Mouse (Mus musculus) embryonic facial prominence, embryonic 13.5 days (tissue): Measurements from ENCODE around the gene Macrod1. TPM values are rescaled to one million over a fixed set of nuclear protein-coding genes. Genes with fewer than 3 reads are reported as not detected.

Experiments
- ATAC-seq: fragments of 200-750 bp; cut with Nextera tagmentation; 2 replicates; pipeline ENCODE4 v1.8.0; 2017; ENCODE audit warnings: low read depth; ENCODE audit not compliant: insufficient number of reproducible peaks, insufficient read depth, low FRiP score, low TSS enrichment
- H3K27ac ChIP-seq: fragments of 300-500 bp; sonication (generic); 2 replicates; pipeline ENCODE4 v1.5.1; 2015; ENCODE audit warnings: moderate library complexity, mild to moderate bottlenecking, inconsistent platforms
- H3K27me3 ChIP-seq: fragments of 300-500 bp; sonication (generic); 2 replicates; pipeline ENCODE4 v1.6.1; 2015; ENCODE audit warnings: mild to moderate bottlenecking, inconsistent platforms
- H3K36me3 ChIP-seq: fragments of 300-500 bp; sonication (generic); 2 replicates; pipeline ENCODE4 v1.6.1; 2015; ENCODE audit warnings: mild to moderate bottlenecking, inconsistent platforms
- H3K4me1 ChIP-seq: fragments of 300-500 bp; sonication (generic); 2 replicates; pipeline ENCODE4 v1.6.1; 2015; ENCODE audit warnings: inconsistent platforms
- H3K4me2 ChIP-seq: fragments of 300-500 bp; sonication (generic); 2 replicates; pipeline ENCODE4 v1.6.1; 2015; ENCODE audit warnings: moderate library complexity, mild to moderate bottlenecking, inconsistent platforms
- H3K4me3 ChIP-seq: fragments of 300-500 bp; sonication (generic); 2 replicates; pipeline ENCODE4 v1.5.1; 2015; ENCODE audit warnings: mild to moderate bottlenecking, inconsistent platforms
- H3K9ac ChIP-seq: fragments of 300-500 bp; sonication (generic); 2 replicates; pipeline ENCODE4 v1.6.1; 2015; ENCODE audit warnings: mild to moderate bottlenecking, inconsistent platforms
- H3K9me3 ChIP-seq: fragments of 300-500 bp; sonication (generic); 2 replicates; pipeline ENCODE4 v1.6.1; 2016; ENCODE audit warnings: inconsistent platforms
- WGBS: fragments of 180-500 bp; shearing (Covaris S2); methylation state at CpG from one replicate; pipeline ENCODE4 v1.1.7; 2015; ENCODE audit warnings: mixed read lengths; 5-methylcytosine and 5-hydroxymethylcytosine counted together
- polyA plus RNA-seq: library from polyadenylated mRNA; unstranded; fragments of >200 nt; fragmentation: Nextera tagmentation; extraction: Ambion mirVana; gene quantifications from 2 replicates; pipeline ENCODE4 v1.2.1, GENCODE M21; 2015

Gene Macrod1
- polyA plus RNA-seq, 1 experiment from 2014 or later = 9.0 TPM

DNA sequence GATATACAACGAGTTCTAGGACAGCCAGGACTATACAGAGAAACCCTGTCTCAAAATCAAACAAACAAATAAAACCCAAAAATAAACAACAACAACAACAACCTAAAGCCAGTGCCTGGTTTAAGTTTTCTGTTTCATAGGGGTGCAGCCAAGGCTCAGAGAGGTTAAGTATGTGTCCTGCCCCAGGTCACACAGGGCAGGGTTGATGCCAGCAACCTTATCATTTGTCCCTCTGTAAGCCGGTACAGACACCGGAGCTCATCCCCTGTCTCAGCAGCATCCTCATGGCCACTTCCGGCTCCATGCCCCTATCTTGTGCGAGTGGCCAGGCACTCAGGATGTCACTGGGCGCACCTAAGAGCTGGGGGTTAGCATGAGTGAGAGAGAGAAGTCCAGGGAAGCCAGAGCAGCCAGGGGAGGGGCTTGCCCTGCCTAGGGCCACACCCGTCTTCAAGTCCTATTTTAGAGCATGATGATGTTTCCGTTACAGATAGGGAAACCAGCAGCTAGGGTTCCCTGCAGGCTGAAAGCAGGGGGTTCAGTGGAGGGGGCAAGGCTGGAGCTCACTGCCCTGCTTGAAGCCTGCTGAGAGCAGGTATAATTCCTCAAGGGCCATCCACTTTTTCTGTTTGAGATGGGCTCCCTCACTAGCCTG is 61.2 kb downstream of the Macrod1 start:
- Histone ChIP-seq H3K4me1 (peaks cover 57% of the 10 kb centered on the region), H3K27ac (no peak overlapping the region), H3K36me3 (no peaks in the 10 kb centered on the region), H3K4me3 (no peak overlapping the region), H3K9ac (0 out of 2 replicates have a peak overlapping the region, but pooled peaks have one; percentile 16), H3K27me3 (peaks cover 23% of the 10 kb centered on the region), H3K4me2 (no peak overlapping the region), H3K9me3 (no peaks in the 10 kb centered on the region)
- ATAC-seq = no peak
- WGBS = 69% methylated on average over 8 of the region's 8 CpGs

DNA sequence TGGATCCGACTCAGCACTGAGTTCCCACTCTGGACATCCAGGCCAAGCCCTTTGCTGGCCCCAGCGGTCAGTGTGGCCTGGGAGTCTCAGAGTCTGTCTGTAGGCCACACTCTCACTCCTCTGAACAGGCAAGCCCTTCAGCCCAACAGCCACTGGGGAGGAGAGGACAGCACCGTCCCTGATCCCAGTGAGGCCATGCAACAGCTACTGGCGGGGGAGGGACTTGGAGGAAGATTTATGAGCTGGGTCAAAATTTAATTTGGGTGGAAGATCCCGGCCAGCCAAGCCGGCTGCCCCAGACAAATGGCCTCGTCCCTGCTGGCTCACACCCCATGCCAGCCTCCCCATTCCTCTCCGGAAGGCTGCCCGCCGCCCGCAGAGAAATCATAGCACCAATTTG is 64.6 kb downstream of the Macrod1 start:
- whole genome bisulfite sequencing = 64% methylated on average over 11 of the region's 11 CpGs
- H3K4me3 ChIP-seq = no peak overlapping the region
- peaks cover 37% of the 10 kb centered on the region for H3K27me3 ChIP-seq
- H3K27ac ChIP-seq = no peak overlapping the region
- no peaks in the 10 kb centered on the region for H3K9me3 ChIP-seq
- no peak for ATAC-seq
- H3K36me3 ChIP-seq = no peaks in the 10 kb centered on the region
- H3K4me2 ChIP-seq = no peak overlapping the region
- no peak overlapping the region for H3K9ac ChIP-seq
- H3K4me1 ChIP-seq = peaks cover 37% of the 10 kb centered on the region

DNA sequence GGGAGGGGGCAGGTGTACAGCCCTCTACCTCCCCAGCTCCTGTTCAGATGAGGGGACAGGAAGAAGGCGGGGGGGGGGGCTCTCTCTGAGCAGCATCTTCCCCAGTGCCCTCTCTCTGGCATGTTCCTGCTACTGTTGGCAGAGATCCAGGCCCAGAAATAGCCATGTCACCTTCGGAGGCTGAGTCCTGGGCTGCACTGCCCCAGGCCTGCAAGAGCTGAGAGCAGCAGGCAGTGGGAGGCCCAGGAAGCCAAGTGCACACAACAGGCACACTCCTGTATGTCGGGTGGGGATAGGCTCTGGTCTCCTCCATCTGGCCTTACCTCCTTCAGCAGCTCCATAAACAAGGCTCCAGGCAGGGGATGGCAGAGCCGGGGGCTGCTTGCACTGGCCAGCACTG is 65.7 kb downstream of the Macrod1 start:
- Histone ChIP-seq H3K4me3 (no peak overlapping the region), H3K27ac (no peak overlapping the region), H3K9ac (0 out of 2 replicates have a peak overlapping the region, but pooled peaks have one; percentile 21), H3K4me1 (peaks cover 31% of the 10 kb centered on the region), H3K36me3 (no peaks in the 10 kb centered on the region), H3K27me3 (peaks cover 40% of the 10 kb centered on the region), H3K4me2 (no peak overlapping the region), H3K9me3 (no peaks in the 10 kb centered on the region)
- WGBS = 60% methylated on average over 4 of the region's 4 CpGs
- no peak for ATAC-seq

DNA sequence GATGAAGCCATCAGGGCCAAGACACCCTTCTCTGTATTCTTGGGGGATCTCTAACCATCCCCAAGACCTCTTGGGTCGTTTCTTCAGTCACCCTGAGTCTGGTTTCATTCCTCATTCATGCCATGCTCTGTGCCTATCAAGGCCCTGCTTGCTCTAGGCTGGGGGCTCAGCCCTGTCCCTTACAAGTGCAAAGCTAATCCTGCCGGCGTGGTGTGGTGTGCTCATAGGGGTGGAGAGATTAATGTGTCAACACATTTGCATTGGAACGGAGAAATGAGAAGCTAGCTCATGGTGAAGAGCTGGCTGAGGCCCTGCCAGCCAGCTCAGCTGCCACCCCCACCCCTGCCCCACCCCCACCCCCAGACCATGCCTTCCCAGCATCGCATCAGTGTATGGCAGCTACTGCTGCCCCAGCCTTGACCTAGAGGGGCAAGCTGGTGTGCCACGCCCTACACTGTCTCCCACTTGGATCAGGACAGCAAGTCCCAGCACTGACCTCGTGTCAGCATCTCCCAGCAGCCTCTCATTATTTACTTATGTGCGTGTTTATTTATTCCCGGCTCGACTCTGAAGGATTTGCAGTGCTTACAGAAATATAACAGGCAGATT is 66.2 kb downstream of the Macrod1 start:
- 48% methylated on average over 10 of the region's 10 CpGs for WGBS
- no peak for ATAC-seq
- peak overlapping the region; percentile 21; the same call in 1 of the 2 replicates for H3K9ac ChIP-seq
- H3K27ac ChIP-seq = peak overlapping the region; percentile 28; the same call in 1 of the 2 replicates
- H3K36me3 ChIP-seq = no peaks in the 10 kb centered on the region
- no peak overlapping the region for H3K4me2 ChIP-seq
- H3K9me3 ChIP-seq = no peaks in the 10 kb centered on the region
- no peak overlapping the region for H3K4me3 ChIP-seq
- H3K27me3 ChIP-seq = peaks cover 39% of the 10 kb centered on the region
- H3K4me1 ChIP-seq = peaks cover 34% of the 10 kb centered on the region

DNA sequence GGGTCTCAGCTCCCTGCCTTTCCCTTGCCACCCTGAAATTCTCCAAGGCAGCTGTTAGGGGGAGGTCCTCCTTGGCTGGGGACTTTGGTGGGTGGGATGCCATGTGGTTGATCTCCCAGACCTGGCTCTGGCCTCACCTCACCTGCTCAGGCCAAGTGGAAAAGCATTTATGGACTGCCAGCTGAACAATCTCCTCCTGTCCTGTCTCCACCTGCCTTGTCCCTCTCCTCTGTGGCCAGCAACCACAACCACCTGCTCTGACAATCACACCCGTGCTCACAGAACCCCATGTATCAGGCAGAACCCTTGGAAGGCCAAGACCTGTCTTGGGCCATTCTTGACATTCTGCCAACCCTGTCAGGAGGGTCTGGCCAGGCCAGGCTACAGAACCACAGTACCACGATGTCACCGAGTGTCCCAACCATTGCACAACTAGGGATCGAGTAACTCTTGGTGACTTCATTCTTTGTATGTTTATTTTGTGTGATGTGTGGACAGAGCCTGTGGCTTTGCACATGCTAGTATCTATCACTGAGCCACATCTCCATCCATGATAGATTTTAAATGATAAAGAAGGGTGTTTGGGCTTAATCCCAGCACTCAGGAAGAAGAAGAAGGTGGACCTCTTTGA is 69.0 kb downstream of the Macrod1 start:
- Histone ChIP-seq H3K36me3 (no peaks in the 10 kb centered on the region), H3K4me1 (peaks cover 57% of the 10 kb centered on the region), H3K27ac (no peak overlapping the region), H3K9me3 (no peaks in the 10 kb centered on the region), H3K4me2 (no peak overlapping the region), H3K4me3 (no peak overlapping the region), H3K9ac (no peak overlapping the region), H3K27me3 (peaks cover 48% of the 10 kb centered on the region)
- ATAC-seq = no peak
- WGBS = 84% methylated on average over 4 of the region's 4 CpGs

DNA sequence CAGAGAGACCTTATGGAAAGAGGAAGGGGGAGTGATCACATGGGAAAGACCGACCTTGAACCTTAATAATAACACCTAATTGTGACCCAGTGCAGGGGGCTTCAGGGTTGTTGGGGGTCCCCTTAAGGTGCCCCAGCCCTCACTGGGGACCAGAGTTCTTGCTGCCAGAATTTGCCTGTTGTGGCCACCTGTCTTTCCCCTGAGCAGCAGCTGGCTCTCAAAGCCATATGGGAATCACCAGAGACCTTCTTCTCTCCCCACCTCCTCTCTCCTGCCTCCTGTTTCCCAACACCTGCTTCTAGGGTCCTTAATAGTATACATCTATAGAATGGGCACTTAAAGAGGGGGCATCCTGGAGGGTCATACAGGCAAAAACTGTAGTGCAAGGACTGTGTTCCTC is 69.6 kb downstream of the Macrod1 start:
- Histone ChIP-seq H3K27me3 (peaks cover 51% of the 10 kb centered on the region), H3K9ac (no peak overlapping the region), H3K4me3 (no peak overlapping the region), H3K4me1 (peaks cover 60% of the 10 kb centered on the region), H3K36me3 (no peaks in the 10 kb centered on the region), H3K27ac (no peak overlapping the region), H3K9me3 (no peaks in the 10 kb centered on the region), H3K4me2 (no peak overlapping the region)
- 78% methylated on average over 1 of the region's 1 CpGs for WGBS
- ATAC-seq = no peak

DNA sequence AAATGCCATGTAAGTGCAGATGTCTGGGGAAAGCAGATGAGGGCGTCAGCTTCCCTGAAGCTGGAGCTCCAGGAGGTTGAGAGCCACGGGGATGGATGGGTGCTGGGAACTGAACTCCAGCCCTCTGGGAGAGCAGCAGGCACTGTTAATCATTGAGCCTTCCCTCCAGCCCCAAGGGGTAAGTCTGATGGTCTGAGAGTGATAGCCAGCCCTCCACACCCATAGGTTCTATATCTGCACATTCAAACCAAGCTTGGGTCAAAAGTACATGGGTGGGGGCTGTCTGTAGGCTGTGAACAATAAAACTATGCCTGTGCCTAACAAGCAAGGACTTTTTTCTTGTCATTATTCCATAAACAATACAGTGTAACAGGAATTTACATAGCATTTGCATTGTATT is 70.3 kb downstream of the Macrod1 start:
- Histone ChIP-seq H3K36me3 (no peaks in the 10 kb centered on the region), H3K9me3 (no peaks in the 10 kb centered on the region), H3K4me3 (no peak overlapping the region), H3K4me1 (peaks cover 60% of the 10 kb centered on the region), H3K27ac (no peak overlapping the region), H3K9ac (no peak overlapping the region), H3K27me3 (peaks cover 58% of the 10 kb centered on the region), H3K4me2 (no peak overlapping the region)
- WGBS = 76% methylated on average over 2 of the region's 2 CpGs
- no peak for ATAC-seq

DNA sequence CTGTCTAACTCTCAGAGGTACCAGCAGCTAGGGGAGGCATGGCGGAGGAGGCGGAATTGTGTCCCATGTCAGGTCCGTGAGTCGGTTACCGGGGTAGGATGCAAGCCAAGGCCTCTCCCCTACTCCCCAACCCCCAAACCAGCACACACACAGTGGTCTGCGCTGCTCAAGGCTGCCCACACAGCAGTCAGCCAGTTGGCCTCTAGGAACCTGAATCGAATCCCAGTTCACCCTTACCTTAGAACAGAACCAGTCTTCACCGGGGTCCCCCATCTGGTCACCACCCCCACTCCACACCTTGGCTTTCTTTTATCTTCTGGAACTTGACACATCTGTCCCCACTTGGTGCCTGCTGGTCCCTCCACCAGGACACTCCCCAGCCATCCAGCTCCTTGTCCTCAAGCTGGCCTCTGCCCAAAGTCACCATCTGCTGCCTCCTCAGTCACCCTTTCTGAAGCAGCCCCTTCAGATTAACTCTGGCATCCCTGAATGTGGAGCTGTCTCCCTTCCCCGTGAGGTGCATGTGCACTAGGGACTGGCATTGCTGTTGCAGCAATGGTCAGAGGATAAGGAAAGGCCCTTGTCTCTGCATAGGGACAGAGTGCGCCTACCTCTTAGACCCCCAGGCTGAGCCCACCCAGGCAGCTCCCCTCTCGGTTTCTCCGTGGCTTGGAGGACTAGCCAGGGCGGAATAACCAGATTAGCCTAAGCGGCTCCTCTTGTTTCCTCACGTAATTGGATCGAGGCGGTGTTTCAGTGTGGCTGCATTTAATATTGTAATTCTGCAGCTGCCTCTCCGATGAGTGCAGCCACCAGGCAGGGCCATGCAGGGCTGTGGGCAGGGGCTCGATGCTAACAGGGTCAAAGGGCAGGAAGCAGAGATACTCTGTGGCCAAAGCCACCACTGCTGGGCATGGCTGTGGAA is 72.2 kb downstream of the Macrod1 start:
- 30% methylated on average over 19 of the region's 19 CpGs for WGBS
- Histone ChIP-seq H3K27me3 (peaks cover 65% of the 10 kb centered on the region), H3K9me3 (no peaks in the 10 kb centered on the region), H3K36me3 (no peaks in the 10 kb centered on the region), H3K4me3 (no peak overlapping the region), H3K27ac (peak overlapping the region; percentile 4; the same call in 1 of the 2 replicates), H3K4me2 (peak overlapping the region; percentile 25), H3K9ac (0 out of 2 replicates have a peak overlapping the region, but pooled peaks have one; percentile 11), H3K4me1 (peaks cover 58% of the 10 kb centered on the region)
- ATAC-seq = peak; percentile 43; the same call in 1 of the 2 replicates

DNA sequence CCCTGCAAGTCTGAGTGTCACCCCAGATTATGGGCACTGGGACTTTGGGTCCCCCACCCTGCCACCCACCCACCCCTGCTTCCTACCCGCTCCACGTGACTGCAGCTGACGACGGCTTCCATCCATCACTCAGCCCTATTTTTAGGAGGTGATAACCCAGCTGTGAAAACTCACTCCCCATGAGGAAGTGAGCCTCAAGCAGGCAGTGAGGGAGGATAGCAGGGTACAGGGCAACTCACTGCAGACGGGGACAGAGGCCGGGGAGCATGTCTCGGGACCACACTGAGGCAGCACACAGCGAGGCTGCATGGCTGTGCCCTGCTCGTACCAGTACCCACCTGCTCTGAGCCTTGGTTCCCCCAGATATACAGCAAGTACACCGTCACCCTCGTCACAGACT is 73.7 kb downstream of the Macrod1 start:
- H3K4me1 ChIP-seq = peaks cover 73% of the 10 kb centered on the region
- ATAC-seq = no peak
- no peaks in the 10 kb centered on the region for H3K9me3 ChIP-seq
- 0 out of 2 replicates have a peak overlapping the region, but pooled peaks have one; percentile 6 for H3K9ac ChIP-seq
- WGBS = 71% methylated on average over 11 of the region's 11 CpGs
- no peak overlapping the region for H3K4me3 ChIP-seq
- no peak overlapping the region for H3K27ac ChIP-seq
- H3K27me3 ChIP-seq = peaks cover 55% of the 10 kb centered on the region
- H3K36me3 ChIP-seq = no peaks in the 10 kb centered on the region
- H3K4me2 ChIP-seq = no peak overlapping the region

DNA sequence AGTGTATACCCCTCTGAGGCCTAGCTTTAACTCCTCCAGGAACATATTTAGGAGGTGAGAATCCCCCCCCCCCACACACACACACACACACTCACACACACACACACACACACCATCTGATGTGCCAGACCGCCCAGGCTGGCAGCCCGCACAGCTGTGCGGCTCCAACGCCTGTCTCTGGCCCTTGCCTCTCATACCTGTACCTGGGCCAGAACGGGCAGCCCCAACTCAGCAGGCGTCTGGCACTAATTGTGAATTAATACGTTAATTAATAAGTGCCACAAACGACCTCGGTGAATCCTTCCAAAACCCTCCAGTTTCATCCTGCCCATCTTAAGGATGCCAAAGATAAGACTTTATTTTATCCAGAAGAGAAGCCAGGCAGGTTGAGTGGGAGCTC is 76.8 kb downstream of the Macrod1 start:
- no peak overlapping the region for H3K4me3 ChIP-seq
- no peaks in the 10 kb centered on the region for H3K36me3 ChIP-seq
- no peak for ATAC-seq
- H3K9me3 ChIP-seq = no peaks in the 10 kb centered on the region
- H3K27me3 ChIP-seq = peaks cover 53% of the 10 kb centered on the region
- H3K4me1 ChIP-seq = peaks cover 89% of the 10 kb centered on the region
- WGBS = 83% methylated on average over 9 of the region's 9 CpGs
- H3K9ac ChIP-seq = no peak overlapping the region
- no peak overlapping the region for H3K4me2 ChIP-seq
- H3K27ac ChIP-seq = no peak overlapping the region

DNA sequence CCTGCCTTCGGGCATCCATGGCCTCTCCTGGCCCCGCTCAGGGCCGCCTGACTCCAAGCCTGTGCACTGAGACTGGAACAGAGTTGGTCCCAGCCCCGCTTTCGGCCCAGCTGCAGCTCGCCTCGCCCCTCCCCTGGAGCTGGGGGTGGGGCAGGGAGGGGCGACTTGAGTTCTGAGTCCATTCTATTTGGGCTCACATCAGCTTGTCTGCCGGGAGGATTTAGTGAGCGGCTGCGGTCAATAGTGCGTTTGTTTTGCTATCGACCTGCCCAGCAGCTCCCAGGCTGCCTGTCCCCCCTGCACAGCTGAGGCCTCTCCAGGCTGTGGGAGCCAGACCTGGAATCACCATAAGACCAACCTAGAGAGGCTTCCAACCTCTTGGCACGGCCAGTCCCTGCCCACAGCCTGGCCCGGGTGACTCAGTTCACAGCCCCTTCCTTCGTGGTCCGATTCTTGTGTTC is 78.1 kb downstream of the Macrod1 start:
- no peaks in the 10 kb centered on the region for H3K9me3 ChIP-seq
- no peaks in the 10 kb centered on the region for H3K36me3 ChIP-seq
- H3K4me1 ChIP-seq = peaks cover 89% of the 10 kb centered on the region
- H3K4me3 ChIP-seq = peak overlapping the region; percentile 3; the same call in 1 of the 2 replicates
- peak overlapping the region; percentile 90 for H3K27ac ChIP-seq
- peaks cover 47% of the 10 kb centered on the region for H3K27me3 ChIP-seq
- peak overlapping the region; percentile 16; the same call in 1 of the 2 replicates for H3K9ac ChIP-seq
- no peak for ATAC-seq
- peak overlapping the region; percentile 32 for H3K4me2 ChIP-seq
- WGBS = 18% methylated on average over 17 of the region's 17 CpGs
